ENCODE assay signal across 10 mouse cellular contexts in the genomic region with DNA sequence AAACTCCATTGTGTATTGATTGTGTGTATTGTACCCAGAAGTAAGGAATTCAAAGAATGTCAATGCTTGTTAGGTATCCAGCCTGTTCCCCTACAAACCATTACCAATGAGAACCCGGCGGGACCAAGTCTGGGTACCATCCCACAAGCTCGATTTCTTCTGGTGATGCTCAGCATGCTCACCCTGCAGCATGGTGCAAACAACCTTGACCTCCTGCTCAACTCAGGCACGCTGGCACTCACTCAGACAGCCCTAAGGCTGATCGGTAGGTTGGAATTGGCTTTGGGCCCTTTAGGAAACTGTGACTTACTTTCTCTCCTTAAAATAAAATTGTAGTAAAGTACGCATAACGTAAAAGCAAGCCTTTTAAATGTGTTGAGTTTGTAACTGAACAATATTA.
"Had no signal": no experiment of that assay in that cellular context is flagged by ENCODE, and none has a peak within 500 bp of the region (broad histone marks: within the 10 kb centered on the region; RNA-seq: fewer than 3 reads in every experiment).

No protein-coding gene starts in this region.

- DNase-seq: kidney, adult 8-10 months; kidney, postnatal 10 days; kidney, postnatal 36 days; layer of hippocampus, postnatal 36 days; lung, adult 2 months; lung, postnatal 14 days; lung, postnatal 4 days; midbrain, embryonic 14.5 days; thymus, adult 18-20 months; thymus, postnatal 4 days had no signal
